In genomic region chr11:20463173-20463681, GRCm38 (mm10) we compare ENCODE assay signal across 14 mouse cellular contexts.
DNase-seq lines count a peak whose midpoint lies in the region; ATAC-seq lines count a peak whose summit lies in the region.
"Had no signal": no experiment of that assay in that cellular context is flagged by ENCODE, and none has a peak within 500 bp of the region (broad histone marks: within the 10 kb centered on the region; RNA-seq: fewer than 3 reads in every experiment).

No protein-coding gene starts in this region.

- no peaks in the 10 kb centered on the region for H3K27me3 ChIP-seq in embryonic facial prominence, embryonic 14.5 days (replicated peaks; ENCODE audit: control insufficient read depth, insufficient read depth, low read length)
- H3K27me3 ChIP-seq in splenic B cell, adult 2 months (ENCODE audit: control insufficient read depth, insufficient read depth, low read length, poor library complexity, severe bottlenecking) = no peaks in the 10 kb centered on the region
- H3K27me3 ChIP-seq: embryonic facial prominence, embryonic 12.5 days had no signal

- peaks cover 8% of the 10 kb centered on the region; the same call in 1 of the 2 replicates for H3K4me1 ChIP-seq in embryonic facial prominence, embryonic 14.5 days (ENCODE audit: control insufficient read depth, insufficient read depth, low read length)
- H3K4me1 ChIP-seq: embryonic facial prominence, embryonic 12.5 days had no signal

- H3K9ac ChIP-seq in embryonic facial prominence, embryonic 14.5 days (ENCODE audit: low read depth, low read length) = no peak overlapping the region
- H3K9ac ChIP-seq: embryonic facial prominence, embryonic 12.5 days; heart, embryonic 15.5 days had no signal

- no peaks in the 10 kb centered on the region for H3K9me3 ChIP-seq in embryonic facial prominence, embryonic 14.5 days (ENCODE audit: control insufficient read depth, low read length)
- H3K9me3 ChIP-seq: embryonic facial prominence, embryonic 12.5 days; heart, embryonic 15.5 days had no signal

- ATAC-seq in embryonic facial prominence, embryonic 14.5 days (ENCODE audit: low read depth) = peak; percentile 66; the same call in 1 of the 2 replicates

- H3K4me3 ChIP-seq in embryonic facial prominence, embryonic 14.5 days (ENCODE audit: low read depth, low read length) = no peak overlapping the region
- H3K4me3 ChIP-seq: embryonic facial prominence, embryonic 12.5 days; heart, embryonic 15.5 days; left cerebral cortex, adult 2 months; myocyte had no signal

- H3K36me3 ChIP-seq in embryonic facial prominence, embryonic 14.5 days (ENCODE audit: control insufficient read depth, insufficient read depth, low read length) = no peaks in the 10 kb centered on the region
- H3K36me3 ChIP-seq in splenic B cell, adult 2 months (ENCODE audit: control insufficient read depth, insufficient read depth, low read length, poor library complexity, severe bottlenecking) = no peaks in the 10 kb centered on the region
- H3K36me3 ChIP-seq: embryonic facial prominence, embryonic 12.5 days; heart, embryonic 15.5 days had no signal

- 13% methylated on average over 10 of the region's 10 CpGs for WGBS in embryonic facial prominence, embryonic 14.5 days

- no peak overlapping the region for H3K4me2 ChIP-seq in embryonic facial prominence, embryonic 14.5 days (ENCODE audit: low read depth, low read length)
- H3K4me2 ChIP-seq: embryonic facial prominence, embryonic 12.5 days; heart, embryonic 15.5 days had no signal

- no peak overlapping the region for H3K27ac ChIP-seq in embryonic facial prominence, embryonic 14.5 days (replicated peaks; ENCODE audit: low read depth, low read length)
- H3K27ac ChIP-seq: embryonic facial prominence, embryonic 12.5 days; heart, embryonic 15.5 days; left cerebral cortex, adult 2 months; macrophage had no signal

- DNase-seq in ES-CJ7 (ENCODE audit: low read depth, low spot score) = peak; percentile 58
- DNase-seq in embryonic facial prominence, embryonic 14.5 days (ENCODE audit: low spot score) = peak; percentile 24
- DNase-seq in kidney, postnatal 10 days = peak; percentile 34
- DNase-seq in splenic B cell, adult 2 months (ENCODE audit: low read depth, low spot score) = peak; percentile 43
- no peak for DNase-seq in ovary, postnatal 14 days (ENCODE audit: low spot score)
- DNase-seq in left cerebral cortex, adult 8-10 months (ENCODE audit: low spot score in 2 of 2) = no peak
- DNase-seq in embryo, embryonic 10 days (ENCODE audit: low spot score) = no peak
- DNase-seq: adrenal gland, postnatal 10 days; cerebellum, adult 11-12 months had no signal

Comparison
In these comparisons a context has a peak if more than half of its experiments do, and no peak if none do; other contexts are left out.
1. DNase-seq: peak in ES-CJ7 (single experiment), embryonic facial prominence, embryonic 14.5 days (single experiment), kidney, postnatal 10 days (single experiment) and splenic B cell, adult 2 months (single experiment); none in ovary, postnatal 14 days (single experiment), left cerebral cortex, adult 8-10 months (0 of 2) and embryo, embryonic 10 days (single experiment).